Mouse (Mus musculus): ENCODE results near the gene Pde7b.

The Pde7b gene

DNA sequence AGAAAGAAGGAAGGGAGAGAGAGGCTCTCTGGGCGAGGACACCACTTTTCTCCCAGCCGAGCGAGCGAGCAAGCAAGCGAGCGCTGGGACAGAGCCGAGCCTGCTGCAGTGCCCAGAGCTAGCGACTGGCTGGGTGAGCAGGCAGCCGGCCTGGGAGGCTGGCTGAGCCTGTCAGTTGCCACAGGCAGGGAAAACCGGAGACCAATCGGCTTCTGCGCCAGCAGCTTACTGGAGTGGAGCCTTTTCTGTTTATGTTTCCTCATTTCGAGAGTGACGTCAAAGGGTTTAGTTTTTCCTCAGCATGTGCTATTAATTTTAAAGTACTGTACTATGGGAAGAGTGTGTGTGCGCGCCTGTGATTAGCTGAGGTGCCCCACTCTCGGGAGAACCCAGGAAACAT is at the start of gene Pde7b:
TSS of gene Pde7b (minus strand) at position 173 of the 400 bp plus-strand sequence.
- CTCF ChIA-PET: no interaction called here

DNA sequence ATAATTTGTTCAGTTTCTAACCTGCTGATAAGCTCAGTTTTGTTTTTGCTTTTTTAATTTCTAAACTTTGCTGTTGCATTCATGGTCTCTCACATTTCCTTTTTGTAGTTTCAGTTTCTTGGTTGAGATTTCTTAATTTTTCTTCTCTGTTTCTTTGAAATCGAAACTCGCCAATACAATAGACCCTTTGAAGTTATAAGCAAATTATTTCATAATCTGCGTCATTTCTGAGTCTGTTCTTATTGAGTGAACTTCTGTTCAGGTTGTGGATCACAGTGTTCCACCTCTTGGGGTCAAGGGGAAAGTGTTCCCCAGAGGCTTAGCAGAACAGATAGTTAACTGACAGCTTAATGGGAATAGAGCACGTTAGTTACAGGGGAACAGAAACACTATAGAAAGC is 47.2 kb upstream of the Pde7b start:
- CTCF ChIA-PET: no interaction called here

DNA sequence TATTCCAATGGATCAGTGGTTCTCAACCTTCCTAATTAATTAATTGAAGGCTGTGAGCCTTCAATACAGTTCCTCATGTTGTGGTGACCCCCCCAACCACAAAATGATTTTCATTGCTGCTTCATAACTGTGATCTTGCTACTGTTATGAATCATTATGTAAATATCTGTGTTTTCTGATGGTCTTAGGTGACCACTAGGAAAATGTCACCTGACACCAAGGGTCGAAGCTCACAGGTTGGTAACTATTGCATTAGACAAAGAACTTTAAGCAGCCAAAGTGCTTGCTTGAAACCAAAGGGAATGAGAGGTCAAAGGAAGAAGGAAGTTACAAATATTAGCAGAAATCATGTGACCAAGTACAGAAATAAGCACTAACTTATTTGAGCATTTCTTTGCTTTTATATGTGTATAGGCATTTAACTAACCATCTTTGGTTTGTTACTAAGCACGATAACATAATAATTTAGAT is 45.6 kb upstream of the Pde7b start:
- CTCF ChIA-PET: no interaction called here

DNA sequence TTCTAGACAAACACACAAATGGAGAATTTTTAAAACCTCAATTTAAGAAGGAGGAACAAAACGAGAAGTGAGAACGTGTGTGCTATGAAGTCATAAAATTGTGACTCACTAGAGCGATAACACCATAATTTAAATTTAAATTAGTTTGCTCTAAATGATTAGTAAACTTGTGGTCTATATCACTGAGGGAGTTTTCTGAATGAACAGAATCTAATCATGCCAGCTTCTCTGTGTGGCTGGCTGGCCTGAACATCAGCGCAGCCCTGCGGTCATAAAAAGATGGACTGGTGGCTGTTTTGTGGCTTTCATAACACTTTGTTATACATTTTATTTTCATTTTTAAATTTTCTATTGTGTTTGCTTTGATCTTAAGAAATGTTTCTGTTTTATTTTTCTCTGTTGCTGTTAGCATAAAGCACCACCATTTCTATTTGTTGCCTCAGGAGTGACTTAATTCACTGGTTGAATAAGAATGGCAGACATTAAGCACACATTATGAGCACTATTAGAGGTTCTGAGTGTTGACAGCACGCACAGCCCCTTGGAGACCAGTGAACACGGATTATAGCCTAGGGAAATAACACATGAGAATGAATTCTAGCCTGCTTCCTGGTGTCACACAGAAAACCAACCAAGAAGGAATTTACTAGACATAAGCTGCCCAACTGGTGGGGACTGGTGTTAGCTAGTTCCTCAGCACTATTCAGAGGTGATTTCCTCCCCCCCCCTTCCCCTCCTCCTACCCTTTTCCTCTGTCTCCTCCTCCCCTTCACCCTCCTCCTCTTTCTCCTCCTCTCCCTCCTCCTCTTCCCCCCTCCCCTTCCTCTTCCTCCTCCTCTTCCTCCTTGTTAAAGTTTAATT is 44.9 kb upstream of the Pde7b start:
- CTCF ChIA-PET: no interaction called here

DNA sequence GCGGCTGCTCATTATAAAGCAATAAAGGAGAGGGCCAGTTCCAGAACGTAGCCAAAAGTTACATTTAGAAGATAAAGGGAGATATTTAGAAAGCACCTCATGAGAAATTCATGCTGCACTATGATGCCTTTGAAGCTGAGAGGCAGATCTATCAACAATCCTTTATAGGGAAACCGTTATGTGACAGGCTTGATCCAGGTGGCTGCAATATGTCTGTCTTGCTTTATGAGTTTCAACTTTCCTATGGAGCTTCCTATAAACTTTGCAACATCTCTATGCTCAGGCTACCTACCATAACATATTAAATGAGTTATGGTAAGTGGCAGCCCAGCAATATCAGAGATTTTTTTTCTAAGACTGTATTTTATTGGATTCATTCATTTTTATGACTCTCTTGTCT is 39.5 kb upstream of the Pde7b start:
- CTCF ChIA-PET: no interaction called here

DNA sequence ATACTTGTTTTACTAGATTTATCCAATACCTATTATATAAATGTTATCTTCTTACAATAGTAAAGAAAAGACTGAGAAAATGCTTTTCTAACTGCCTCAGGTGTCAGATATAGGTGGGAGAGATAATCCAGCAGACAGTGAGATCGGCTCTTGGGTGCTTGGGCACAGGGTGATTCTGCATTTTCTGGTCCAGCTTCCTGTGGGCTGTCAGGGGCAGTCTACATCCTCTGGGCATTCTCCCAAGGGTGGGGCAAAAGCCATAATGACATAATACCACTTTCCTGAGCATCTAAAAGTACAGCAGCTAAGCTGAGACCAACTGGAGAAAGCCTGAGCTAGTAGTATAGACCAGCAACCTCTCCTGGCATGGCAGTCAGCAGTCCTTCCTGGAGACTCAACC is 34.1 kb upstream of the Pde7b start:
- CTCF ChIA-PET: no interaction called here

DNA sequence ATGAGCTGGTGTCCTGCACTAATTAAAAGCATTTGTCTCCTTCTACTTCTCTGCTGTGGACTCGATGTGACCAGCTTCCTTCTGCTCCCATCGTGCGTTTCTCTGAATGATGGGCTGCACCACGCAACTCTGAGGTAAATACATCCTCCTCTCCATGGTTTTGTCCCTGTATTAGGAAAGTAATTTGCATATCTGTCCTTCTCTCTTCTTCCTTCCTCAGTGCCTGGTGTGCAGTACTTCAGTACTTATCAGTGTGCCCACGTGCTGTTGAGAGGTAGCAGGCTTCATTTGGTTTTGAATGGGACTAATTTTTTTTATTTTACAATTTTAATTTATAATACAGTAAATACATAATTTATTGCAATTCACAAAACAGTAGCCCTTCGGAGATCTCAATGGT is 33.4 kb upstream of the Pde7b start:
- CTCF ChIA-PET: interaction anchor here (0.7 kb wide), 1 partner anchor 25 kb away, joined by 3 read pairs; no protein-coding TSS in a partner anchor

DNA sequence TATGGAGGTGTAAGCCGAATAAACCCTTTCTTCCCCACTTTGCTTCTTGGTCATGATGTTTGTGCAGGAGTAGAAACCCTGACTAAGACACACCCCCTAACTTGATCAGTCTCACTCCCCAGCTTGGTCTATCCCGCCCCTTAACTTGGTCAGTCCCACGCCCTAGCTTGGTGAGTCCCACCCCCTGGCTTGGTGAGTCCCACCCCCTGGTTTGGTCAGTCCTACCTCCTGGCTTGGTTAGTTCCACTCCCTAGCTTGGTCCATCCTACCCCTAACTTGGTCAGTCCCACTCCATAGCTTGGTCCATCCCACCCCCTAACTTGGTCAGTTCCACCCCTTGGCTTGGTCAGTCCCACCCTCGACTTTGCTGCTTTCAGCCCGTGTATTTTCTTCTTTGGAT is 31.3 kb upstream of the Pde7b start:
- CTCF ChIA-PET: no interaction called here

DNA sequence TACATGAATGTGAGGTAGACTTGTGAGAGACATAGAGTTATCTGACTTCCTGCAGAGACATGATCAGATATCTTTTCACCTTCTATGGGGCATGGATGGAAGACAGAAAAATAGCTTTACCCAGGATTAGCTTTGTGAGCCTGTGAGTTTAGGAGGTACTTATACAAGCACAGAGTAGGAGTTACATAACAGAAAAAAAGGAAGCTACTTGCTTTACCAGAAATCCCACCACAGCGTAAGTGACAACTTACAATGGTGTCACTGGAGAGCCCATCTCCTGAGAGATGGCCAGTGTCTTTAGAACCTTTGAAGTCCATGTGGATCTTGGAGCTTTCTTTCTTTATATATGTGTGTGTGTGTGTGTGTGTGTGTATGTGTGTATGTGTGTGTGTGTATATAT is 28.0 kb upstream of the Pde7b start:
- CTCF ChIA-PET: no interaction called here

DNA sequence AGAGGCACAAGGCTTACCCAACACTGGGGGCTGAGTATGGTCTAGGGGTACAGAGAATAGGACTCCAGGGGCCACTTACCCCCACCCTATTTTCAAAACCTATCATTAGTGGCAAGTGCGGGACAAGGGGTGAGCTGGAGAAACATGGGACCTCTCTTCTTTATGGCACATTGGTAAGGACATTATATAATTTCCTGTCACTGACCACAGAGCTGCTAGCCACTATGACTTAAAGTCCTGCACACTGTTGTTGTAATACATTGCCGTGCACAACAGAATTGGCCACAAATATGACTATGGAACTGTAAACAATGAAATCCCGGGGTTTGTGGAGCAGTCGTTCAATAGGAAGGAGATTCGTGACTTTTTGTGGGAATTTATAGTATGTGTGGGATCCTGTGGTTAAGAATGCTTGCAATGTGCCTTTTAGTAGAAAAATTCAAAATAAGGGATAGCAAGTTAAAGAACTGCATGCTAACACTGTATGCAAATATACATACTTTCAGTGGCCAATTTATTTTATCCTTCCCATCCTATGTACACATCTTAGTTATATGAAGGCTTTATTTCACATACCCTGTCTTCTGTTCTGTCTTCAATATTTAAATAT is 25.9 kb upstream of the Pde7b start:
- CTCF ChIA-PET: no interaction called here

DNA sequence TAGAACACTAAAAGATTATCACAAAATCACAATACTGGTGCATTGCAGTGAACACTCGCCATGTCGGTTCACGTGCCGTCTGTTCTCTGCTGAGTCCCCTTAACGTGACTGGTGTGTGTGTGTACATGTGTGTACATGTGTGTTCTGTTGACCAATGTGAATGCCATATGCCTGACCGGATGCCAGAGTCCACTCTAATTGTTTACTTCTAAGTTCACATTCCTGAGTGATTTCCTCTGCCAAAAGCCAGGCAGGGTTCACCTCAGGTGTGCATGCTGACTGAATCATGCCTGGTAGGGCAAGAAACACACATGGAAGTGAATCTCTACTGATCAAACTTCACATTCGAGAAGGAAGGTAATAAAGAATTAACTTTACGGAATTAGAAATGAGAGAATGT is 24.1 kb upstream of the Pde7b start:
- CTCF ChIA-PET: interaction anchor here (0.7 kb wide), 1 partner anchor 91 kb away, joined by 3 read pairs; no protein-coding TSS in a partner anchor

DNA sequence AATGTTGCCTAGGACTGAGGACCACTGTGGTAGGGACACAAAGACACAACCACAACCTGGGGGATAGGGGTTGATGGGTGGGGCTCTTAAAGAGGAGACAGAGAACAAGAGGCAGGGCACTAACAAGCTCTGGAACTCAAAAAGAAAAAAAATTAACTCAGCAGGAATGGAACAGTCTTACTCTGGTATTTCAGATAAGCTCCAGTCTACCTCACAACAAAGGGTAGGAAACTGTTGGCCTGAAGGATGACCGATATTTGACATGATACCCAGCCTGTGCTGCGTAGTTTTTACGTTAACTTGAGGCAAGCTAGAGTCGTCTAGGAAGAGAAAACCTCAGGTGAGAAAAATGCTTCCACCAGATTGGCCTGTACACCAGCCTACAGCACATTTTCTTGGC is 22.4 kb upstream of the Pde7b start:
- CTCF ChIA-PET: no interaction called here

DNA sequence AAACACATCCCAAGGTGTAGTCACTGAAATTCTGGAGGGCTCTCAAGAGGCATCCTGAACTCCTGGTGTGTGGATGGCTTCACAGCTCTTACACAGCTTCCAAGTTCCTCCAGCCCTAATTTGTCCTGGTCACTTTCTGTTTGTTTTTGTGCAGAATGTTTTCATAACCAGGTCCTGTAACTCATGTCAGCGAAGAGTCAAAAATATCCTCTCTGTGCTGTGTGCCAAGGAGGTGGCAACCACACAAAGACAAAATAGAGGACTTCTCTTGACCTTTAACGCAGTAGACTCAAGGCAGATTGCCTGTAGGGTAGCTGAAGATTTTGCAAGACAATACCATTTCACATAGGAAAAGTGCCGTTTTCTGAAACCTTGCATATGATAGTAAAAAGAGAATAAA is 14.9 kb upstream of the Pde7b start:
- CTCF ChIA-PET: no interaction called here

DNA sequence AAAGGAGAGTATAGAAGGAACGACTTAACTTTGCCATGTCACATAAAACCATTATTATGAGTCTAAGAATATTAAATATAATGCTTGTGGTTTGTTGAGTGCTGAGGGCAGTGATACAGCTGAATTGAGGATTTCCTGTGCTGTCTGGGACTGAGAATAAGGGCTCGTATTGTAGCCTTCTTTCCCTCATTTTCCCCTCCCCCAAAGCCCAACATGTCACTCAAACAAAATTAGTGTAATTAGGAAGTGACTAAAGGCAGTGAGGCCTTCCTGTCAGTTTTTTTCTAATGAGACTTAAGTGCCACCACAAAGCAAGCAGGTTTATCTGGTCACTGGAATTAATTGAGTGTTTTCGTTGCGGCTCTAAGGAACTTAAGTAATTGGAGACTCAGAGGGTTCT is 12.3 kb upstream of the Pde7b start:
- CTCF ChIA-PET: interaction anchor here (0.7 kb wide), 1 partner anchor 49 kb away, joined by 3 read pairs; no protein-coding TSS in a partner anchor

DNA sequence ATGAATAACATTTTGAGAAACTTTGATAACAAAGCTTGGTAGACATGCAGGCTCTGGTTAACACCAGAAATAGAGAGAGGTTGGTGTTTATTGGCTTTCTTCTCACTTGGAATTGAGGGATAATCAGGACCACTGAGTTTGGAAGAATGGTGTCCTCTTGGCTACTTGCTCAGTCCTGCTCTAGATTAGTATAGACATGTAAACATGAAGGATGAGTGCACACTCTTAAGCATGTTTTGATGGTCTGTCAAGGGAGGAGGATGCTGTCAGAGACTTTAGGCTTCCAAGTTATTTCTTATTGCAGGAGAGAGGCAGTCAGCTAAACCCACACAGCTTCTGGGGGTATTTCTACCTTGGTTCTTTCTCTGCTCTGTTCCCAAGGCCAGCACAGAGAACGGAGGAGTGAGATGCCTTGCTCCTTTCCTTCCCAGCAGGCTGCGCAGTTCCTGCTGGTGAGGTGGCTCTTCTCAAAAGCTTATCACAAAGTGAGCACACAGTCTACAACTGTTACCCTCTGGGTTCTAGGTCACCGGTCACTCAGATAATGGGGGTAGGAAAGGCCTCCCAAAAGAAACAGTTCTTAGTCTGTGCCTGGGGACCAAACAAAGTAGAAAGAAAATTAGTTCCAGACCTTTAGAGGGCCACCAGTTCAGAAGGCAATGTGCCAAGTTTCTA is 11.0 kb upstream of the Pde7b start:
- CTCF ChIA-PET: no interaction called here

DNA sequence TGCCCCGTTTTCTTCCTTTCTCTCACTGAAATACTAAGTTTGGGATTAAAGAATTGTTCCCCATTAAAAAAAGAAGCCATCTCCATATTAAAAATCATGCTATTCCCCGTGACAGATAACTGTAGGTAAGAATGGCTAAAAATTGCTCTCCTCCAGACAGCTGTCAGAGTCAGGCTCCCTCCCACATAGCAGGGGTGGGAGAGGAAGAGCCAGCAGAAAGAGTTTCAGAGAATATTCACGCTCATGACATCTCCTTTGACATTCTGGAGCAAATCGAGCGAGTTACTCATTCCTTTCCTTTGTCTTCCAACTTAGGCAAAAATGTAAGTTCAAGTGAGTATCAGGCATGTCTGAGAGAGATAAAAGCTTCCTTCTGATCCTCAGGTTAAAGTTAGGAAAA is 8.7 kb upstream of the Pde7b start:
- CTCF ChIA-PET: no interaction called here

DNA sequence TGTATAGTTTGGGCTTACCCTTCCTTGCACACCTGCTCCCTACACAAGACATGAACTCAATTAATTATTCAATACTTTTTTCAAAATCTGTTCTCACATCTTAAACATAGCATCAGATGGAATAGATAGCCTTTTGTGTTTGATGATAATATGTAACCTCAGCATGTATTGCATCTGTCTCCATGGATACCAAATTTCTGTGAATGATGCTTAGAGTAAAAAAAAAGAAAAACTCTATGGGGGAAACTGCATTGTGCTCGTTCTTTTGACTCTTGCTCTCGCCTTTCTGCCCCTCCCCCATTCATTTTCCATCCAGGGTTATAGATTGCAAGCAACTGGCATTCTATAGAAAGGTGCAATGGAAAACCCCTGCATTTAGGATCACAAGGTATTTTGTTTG is 7.3 kb upstream of the Pde7b start:
- CTCF ChIA-PET: no interaction called here

DNA sequence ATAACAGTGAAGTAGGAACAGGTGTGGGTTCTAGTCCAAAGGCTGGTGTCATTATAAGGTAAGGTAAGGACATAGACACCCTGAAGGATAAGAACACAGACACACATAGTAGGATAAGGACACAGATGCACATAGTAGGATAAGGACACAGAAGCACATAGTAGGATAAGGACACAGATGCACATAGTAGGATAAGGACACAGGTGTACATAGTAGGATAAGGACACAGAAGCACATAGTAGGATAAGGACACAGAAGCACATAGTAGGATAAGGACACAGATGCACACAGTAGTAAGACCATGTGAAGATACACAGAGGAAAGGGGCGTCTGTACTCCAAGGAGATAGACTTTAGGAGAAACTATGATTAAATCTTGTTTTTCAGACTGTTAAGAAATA is 5.2 kb upstream of the Pde7b start:
- CTCF ChIA-PET: no interaction called here

DNA sequence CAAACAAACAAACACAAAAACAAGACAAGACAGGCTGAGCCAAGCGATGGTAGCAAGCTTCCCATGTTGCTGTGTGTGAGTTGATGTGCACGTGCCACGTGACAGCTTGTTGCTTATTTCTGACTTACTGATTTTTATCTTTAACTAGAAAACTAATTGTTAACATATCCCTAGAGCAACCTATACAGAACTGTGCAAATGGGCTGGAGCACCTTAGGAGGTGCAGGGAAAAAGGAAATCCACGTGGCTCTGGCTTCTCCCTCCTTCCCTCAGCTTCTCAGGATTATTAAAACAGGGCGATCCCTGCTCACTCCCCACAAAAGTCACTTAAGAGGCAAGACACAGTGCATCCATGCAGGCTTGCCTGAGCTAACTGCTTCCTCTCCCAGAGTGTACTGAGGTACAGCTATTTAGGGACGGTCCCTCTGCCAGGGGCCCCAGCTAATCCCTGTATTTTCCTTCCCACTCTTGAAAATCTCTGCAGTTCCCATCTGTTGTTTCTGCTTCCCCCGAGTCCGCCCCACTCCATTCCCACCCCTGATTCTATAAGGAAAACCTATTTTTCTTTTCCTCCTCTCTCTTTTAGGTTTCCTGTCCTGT is 606 bp upstream of the Pde7b start:
- CTCF ChIA-PET: no interaction called here

DNA sequence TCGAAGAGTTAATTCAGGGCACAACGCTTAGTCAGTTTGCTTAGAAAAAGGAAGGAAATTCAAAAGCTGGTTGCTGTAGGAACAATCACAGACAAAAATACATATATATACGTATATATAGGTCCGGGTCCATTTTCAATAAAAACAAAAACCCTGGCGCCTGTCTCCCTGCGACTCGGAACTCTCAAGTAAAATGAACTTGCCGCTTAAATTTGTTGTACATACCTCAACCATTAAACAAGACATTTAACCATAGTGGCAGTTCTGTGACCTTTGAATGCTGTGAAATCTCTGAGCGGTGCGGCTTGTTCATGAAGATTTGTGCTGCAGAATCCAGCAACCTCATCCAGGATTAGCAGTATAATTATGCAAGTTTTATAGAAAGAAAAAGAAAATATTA is 427 bp downstream of the Pde7b start:
- CTCF ChIA-PET: interaction anchor here (0.7 kb wide), 1 partner anchor 1706 kb away, joined by 11 read pairs; no protein-coding TSS in a partner anchor

DNA sequence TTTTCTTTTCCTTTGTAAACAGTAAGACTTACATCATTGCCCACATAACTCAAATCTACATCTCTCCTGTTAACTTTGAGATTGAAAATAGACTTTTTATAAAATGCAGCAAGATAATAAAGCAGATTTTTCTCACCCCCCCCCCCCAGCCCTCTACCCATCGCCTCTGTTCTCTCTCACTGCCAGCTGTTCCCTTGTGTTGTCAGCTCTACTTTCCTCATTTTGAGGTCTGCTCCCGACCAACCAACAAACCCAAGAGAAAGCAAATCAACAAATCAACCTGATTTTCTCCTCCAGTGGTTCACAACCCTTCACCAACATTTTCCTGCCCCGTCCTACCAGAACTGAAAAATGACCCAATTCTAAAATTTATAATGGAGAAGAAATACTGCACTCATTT is 916 bp downstream of the Pde7b start:
- CTCF ChIA-PET: interaction anchor here (0.7 kb wide), 1 partner anchor 1705 kb away, joined by 11 read pairs; no protein-coding TSS in a partner anchor

DNA sequence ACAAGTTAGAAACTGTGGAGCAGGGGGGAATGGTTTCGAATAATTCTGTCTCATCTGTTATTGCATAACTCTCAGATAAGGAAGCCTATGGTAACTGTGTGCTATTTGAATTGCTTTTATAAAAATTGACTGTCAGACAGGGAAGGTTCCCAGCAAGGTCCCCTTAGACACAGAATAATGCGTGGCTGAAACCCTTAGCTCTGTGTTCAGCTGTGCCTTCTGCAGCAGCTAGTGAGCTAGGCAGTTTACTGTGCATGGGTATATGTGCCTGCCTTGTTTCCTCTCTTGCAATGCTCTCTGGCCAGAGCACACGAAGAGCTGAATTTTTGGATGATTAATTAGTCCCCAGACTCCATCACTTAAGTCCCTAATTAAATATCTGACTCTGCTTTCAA is 1.4 kb downstream of the Pde7b start:
- CTCF ChIA-PET: no interaction called here

Measured in spleen, embryonic (tissue).